ENCODE assay signal across 8 mouse cellular contexts in genomic region chr5:21608311-21609304, GRCm38 (mm10). TPM values are rescaled to one million over a fixed set of nuclear protein-coding genes. Genes with fewer than 3 reads are reported as not detected.
A peak's percentile ranks its signal among the peaks of the same experiment; 100 is the strongest.
DNase-seq lines count a peak whose midpoint lies in the region; ATAC-seq and TF ChIP-seq lines count a peak whose summit lies in the region.

No protein-coding gene starts in this region.

- TF ChIP-seq POLR2A in cerebellum, adult 2 months (IDR thresholded peaks at IDR 0.05; ENCODE audit: borderline replicate concordance, insufficient read depth, low read length) = no peak

- no peaks in the 10 kb centered on the region for H3K36me3 ChIP-seq in heart, embryonic 13.5 days
- no peaks in the 10 kb centered on the region for H3K36me3 ChIP-seq in heart, embryonic 10.5 days

- no peak overlapping the region for H3K4me3 ChIP-seq in heart, embryonic 13.5 days
- H3K4me3 ChIP-seq in heart, embryonic 10.5 days = no peak overlapping the region
- no peak overlapping the region for H3K4me3 ChIP-seq in cerebellum, adult 2 months (replicated peaks; ENCODE audit: insufficient read depth, low read depth, low read length)

- no peaks in the 10 kb centered on the region for H3K9me3 ChIP-seq in heart, embryonic 13.5 days
- no peaks in the 10 kb centered on the region for H3K9me3 ChIP-seq in heart, embryonic 10.5 days

- intact Hi-C loops in gastrocnemius, postnatal 14 days (cut with DNase I; ENCODE audit: low total_unique reads) = no loop called here

- H3K27ac ChIP-seq in heart, embryonic 13.5 days (replicated peaks) = 0 out of 2 replicates have a peak overlapping the region, but pooled peaks have one; percentile 5
- H3K27ac ChIP-seq in heart, embryonic 10.5 days = no peak overlapping the region
- H3K27ac ChIP-seq in cerebellum, adult 2 months (ENCODE audit: insufficient read depth, low read length) = no peak overlapping the region

- no peak for TF ChIP-seq CTCF in cerebellum, adult 2 months (IDR thresholded peaks at IDR 0.05; ENCODE audit: borderline replicate concordance, insufficient read depth, low read depth, low read length)

- no peaks in the 10 kb centered on the region for H3K4me1 ChIP-seq in heart, embryonic 13.5 days
- no peaks in the 10 kb centered on the region for H3K4me1 ChIP-seq in heart, embryonic 10.5 days
- peaks cover 12% of the 10 kb centered on the region for H3K4me1 ChIP-seq in cerebellum, adult 2 months (ENCODE audit: control insufficient read depth, insufficient read depth, low read length)

- H3K27me3 ChIP-seq in heart, embryonic 13.5 days (replicated peaks) = no peaks in the 10 kb centered on the region
- H3K27me3 ChIP-seq in heart, embryonic 10.5 days (ENCODE audit: insufficient read depth, poor library complexity, severe bottlenecking) = no peaks in the 10 kb centered on the region
- H3K27me3 ChIP-seq in cerebellum, adult 2 months (ENCODE audit: control insufficient read depth, insufficient read depth, low read length) = no peaks in the 10 kb centered on the region

- DNase-seq in heart, embryonic 10.5 days (ENCODE audit: low spot score) = no peak
- DNase-seq in cerebellum, adult 2 months = peak; percentile 37 to 43
- DNase-seq in gastrocnemius, postnatal 14 days = peak; percentile 49
- peak; percentile 21 for DNase-seq in mesoderm, embryonic 11.5 days (ENCODE audit: low read depth, low spot score)
- DNase-seq in urinary bladder, postnatal 10 days (ENCODE audit: low spot score) = no peak
- no peak for DNase-seq in liver

- 70% methylated on average over 12 of the region's 12 CpGs for WGBS in heart, embryonic 13.5 days
- 72% methylated on average over 12 of the region's 12 CpGs for WGBS in heart, embryonic 10.5 days
- WGBS in cerebellum, adult 2 months = 31% methylated on average over 12 of the region's 12 CpGs

- no peak for ATAC-seq in heart, embryonic 13.5 days (ENCODE audit: extremely low read depth, insufficient number of reproducible peaks, low FRiP score, low TSS enrichment)
- ATAC-seq in erythroid progenitor cell, adult 5-6 weeks (replicated peaks; ENCODE audit: low FRiP score, poor library complexity, severe bottlenecking) = no peak

- H3K9ac ChIP-seq in heart, embryonic 13.5 days = no peak overlapping the region

- H3K4me2 ChIP-seq in heart, embryonic 13.5 days = no peak overlapping the region

RNA-seq across cellular contexts. Expression of gene Fbxl13, which starts 36.8 kb away (rescaled TPM):
- polyA plus RNA-seq in heart, embryonic 13.5 days (2015; fragmentation: Nextera tagmentation; extraction: Ambion mirVana) = 0.07 and 0.13 TPM in 2 replicates
- polyA plus RNA-seq in heart, embryonic 10.5 days (2016; fragmentation: Nextera tagmentation; extraction: Ambion mirVana) = 0.22 and 0.26 TPM in 2 replicates
- 0.21 and 0.30 TPM in 2 replicates for polyA plus RNA-seq in cerebellum, adult 2 months (2012; rRNA removed)
- total RNA-seq in gastrocnemius, postnatal 14 days (2021) = under 1 TPM; 0.16 to 0.22 TPM
- total RNA-seq in erythroid progenitor cell, adult 5-6 weeks (2015; ENCODE audit: low replicate concordance) = not detected in 2 replicates
- total RNA-seq in erythroid progenitor cell, adult 5-6 weeks (2017; ENCODE audit: low replicate concordance) = not detected in 2 replicates

RNA-seq across cellular contexts. Expression of gene Armc10, which starts 37.0 kb away (rescaled TPM):
- 20.4 and 21.9 TPM in 2 replicates for polyA plus RNA-seq in heart, embryonic 13.5 days (2015; fragmentation: Nextera tagmentation; extraction: Ambion mirVana)
- 23.0 and 32.8 TPM in 2 replicates for polyA plus RNA-seq in heart, embryonic 10.5 days (2016; fragmentation: Nextera tagmentation; extraction: Ambion mirVana)
- 17.3 and 17.9 TPM in 2 replicates for polyA plus RNA-seq in cerebellum, adult 2 months (2012; rRNA removed)
- 1 to 10 TPM; 6.2 to 6.8 TPM for total RNA-seq in gastrocnemius, postnatal 14 days (2021)
- total RNA-seq in erythroid progenitor cell, adult 5-6 weeks (2015; ENCODE audit: low replicate concordance) = 4.6 and 6.8 TPM in 2 replicates
- total RNA-seq in erythroid progenitor cell, adult 5-6 weeks (2017; ENCODE audit: low replicate concordance) = 4.5 and 5.9 TPM in 2 replicates

Comparison
In these comparisons a context has a peak if more than half of its experiments do, and no peak if none do; other contexts are left out.
1. DNase-seq: peak in cerebellum, adult 2 months (2 of 2), gastrocnemius, postnatal 14 days (single experiment) and mesoderm, embryonic 11.5 days (single experiment); none in heart, embryonic 10.5 days (single experiment), urinary bladder, postnatal 10 days (single experiment) and liver (single experiment).